Comparison of ENCODE assay signal across 16 mouse cellular contexts in the genomic region with DNA sequence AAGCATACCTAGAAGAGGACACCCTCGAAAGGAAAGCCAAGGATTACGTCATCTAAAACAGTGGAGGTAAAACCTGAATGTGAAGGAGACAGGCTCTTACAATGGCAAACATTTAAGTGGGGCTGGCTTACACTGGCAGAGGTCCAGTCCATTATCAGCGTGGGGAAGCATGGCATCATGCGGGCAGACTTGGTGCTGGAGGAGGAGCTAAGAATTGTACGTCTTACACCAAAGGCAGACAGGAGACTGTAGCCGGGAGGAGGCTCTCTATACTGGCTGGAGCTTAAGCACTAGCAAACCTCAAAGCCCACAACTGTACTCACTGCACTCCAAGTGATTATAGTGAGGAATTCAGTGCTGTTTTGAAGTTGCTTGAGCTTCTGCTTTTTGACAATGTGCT.
A peak's percentile ranks its signal among the peaks of the same experiment; 100 is the strongest.
DNase-seq lines count a peak whose midpoint lies in the region; ATAC-seq and TF ChIP-seq lines count a peak whose summit lies in the region.
"Had no signal": no experiment of that assay in that cellular context is flagged by ENCODE, and none has a peak within 500 bp of the region (broad histone marks: within the 10 kb centered on the region; RNA-seq: fewer than 3 reads in every experiment).

No protein-coding gene starts in this region.

- no peaks in the 10 kb centered on the region for H3K36me3 ChIP-seq in lung, embryonic 15.5 days
- no peaks in the 10 kb centered on the region for H3K36me3 ChIP-seq in stomach, postnatal 0 days (ENCODE audit: control insufficient read depth, insufficient read depth, low read length)
- H3K36me3 ChIP-seq: forebrain, embryonic 15.5 days; limb, embryonic 12.5 days; neural tube, embryonic 15.5 days had no signal

- H3K4me3 ChIP-seq in lung, embryonic 15.5 days, result no peak overlapping the region
- no peak overlapping the region for H3K4me3 ChIP-seq in stomach, postnatal 0 days (ENCODE audit: low read depth, low read length)
- H3K4me3 ChIP-seq: forebrain, embryonic 15.5 days; limb, embryonic 12.5 days; neural tube, embryonic 15.5 days had no signal

- H3K27me3 ChIP-seq in lung, embryonic 15.5 days, result no peaks in the 10 kb centered on the region
- H3K27me3 ChIP-seq in stomach, postnatal 0 days (ENCODE audit: control insufficient read depth, insufficient read depth, low read length), result no peaks in the 10 kb centered on the region
- H3K27me3 ChIP-seq: forebrain, embryonic 15.5 days; limb, embryonic 12.5 days; neural tube, embryonic 15.5 days had no signal

- no peaks in the 10 kb centered on the region for H3K9me3 ChIP-seq in lung, embryonic 15.5 days
- no peaks in the 10 kb centered on the region for H3K9me3 ChIP-seq in stomach, postnatal 0 days (ENCODE audit: control insufficient read depth, low read length)
- H3K9me3 ChIP-seq: forebrain, embryonic 15.5 days; neural tube, embryonic 15.5 days had no signal

- WGBS in lung, embryonic 15.5 days, result 32% methylated on average over 6 of the region's 6 CpGs
- 37% methylated on average over 6 of the region's 6 CpGs for WGBS in stomach, postnatal 0 days

- no peak overlapping the region for H3K9ac ChIP-seq in lung, embryonic 15.5 days
- no peak overlapping the region for H3K9ac ChIP-seq in stomach, postnatal 0 days (ENCODE audit: low read length)
- H3K9ac ChIP-seq: forebrain, embryonic 15.5 days; limb, embryonic 12.5 days; neural tube, embryonic 15.5 days had no signal

- no peak overlapping the region for H3K27ac ChIP-seq in lung, embryonic 15.5 days
- 0 out of 2 replicates have a peak overlapping the region, but pooled peaks have one; percentile 0 for H3K27ac ChIP-seq in stomach, postnatal 0 days (replicated peaks)
- H3K27ac ChIP-seq: forebrain, embryonic 15.5 days; limb, embryonic 12.5 days; neural tube, embryonic 15.5 days had no signal

- H3K4me2 ChIP-seq in lung, embryonic 15.5 days, result no peak overlapping the region
- no peak overlapping the region for H3K4me2 ChIP-seq in stomach, postnatal 0 days (replicated peaks; ENCODE audit: low read depth)
- H3K4me2 ChIP-seq: forebrain, embryonic 15.5 days; limb, embryonic 12.5 days; neural tube, embryonic 15.5 days had no signal

- DNase-seq in frontal cortex, postnatal 10 days (ENCODE audit: low spot score in 2 of 2), result no peak
- DNase-seq in ovary, postnatal 36 days (ENCODE audit: low spot score), result peak; percentile 20
- no peak for DNase-seq in ovary, adult 18-20 months (ENCODE audit: low spot score)
- DNase-seq in stomach, postnatal 0 days (ENCODE audit: low spot score), result peak; percentile 54
- no peak for DNase-seq in kidney, adult 8-10 months
- no peak for DNase-seq in layer of hippocampus, adult 9-10 months (ENCODE audit: low spot score)
- DNase-seq: B cell, adult 2 months; embryo, embryonic 11 days; kidney, adult 11 months; layer of hippocampus, adult 9-11 months had no signal

- no peak for TF ChIP-seq CTCF in stomach, postnatal 0 days (IDR thresholded peaks at IDR 0.05; ENCODE audit: low read depth)

- no peak for TF ChIP-seq EP300 in stomach, postnatal 0 days (optimal IDR thresholded peaks at IDR 0.05)

- peaks cover 16% of the 10 kb centered on the region for H3K4me1 ChIP-seq in lung, embryonic 15.5 days
- no peaks in the 10 kb centered on the region for H3K4me1 ChIP-seq in stomach, postnatal 0 days (replicated peaks; ENCODE audit: control insufficient read depth, insufficient read depth)
- H3K4me1 ChIP-seq: forebrain, embryonic 15.5 days; limb, embryonic 12.5 days; neural tube, embryonic 15.5 days had no signal

- peak; percentile 30; the same call in 1 of the 2 replicates for ATAC-seq in frontal cortex, adult (ENCODE audit: low TSS enrichment)
- peak; percentile 62; the same call in 1 of the 2 replicates for ATAC-seq in lung, embryonic 15.5 days (ENCODE audit: borderline replicate concordance, extremely low read depth, low FRiP score, low TSS enrichment)
- ATAC-seq in stomach, postnatal 0 days (ENCODE audit: low FRiP score, low TSS enrichment), result peak; percentile 67
- ATAC-seq: forebrain, embryonic 15.5 days; midbrain, embryonic 16.5 days had no signal

Comparison
In these comparisons a context has a peak if more than half of its experiments do, and no peak if none do; other contexts are left out.
1. DNase-seq: peak in ovary, postnatal 36 days (single experiment) and stomach, postnatal 0 days (single experiment); none in frontal cortex, postnatal 10 days (0 of 2), ovary, adult 18-20 months (single experiment), kidney, adult 8-10 months (0 of 2) and layer of hippocampus, adult 9-10 months (single experiment).
2. Peak in every context shown above with its lines, with median percentiles within 50 percentile points of each other: ATAC-seq.